1 mouse cellular context compared by ENCODE assay signal in the genomic region with DNA sequence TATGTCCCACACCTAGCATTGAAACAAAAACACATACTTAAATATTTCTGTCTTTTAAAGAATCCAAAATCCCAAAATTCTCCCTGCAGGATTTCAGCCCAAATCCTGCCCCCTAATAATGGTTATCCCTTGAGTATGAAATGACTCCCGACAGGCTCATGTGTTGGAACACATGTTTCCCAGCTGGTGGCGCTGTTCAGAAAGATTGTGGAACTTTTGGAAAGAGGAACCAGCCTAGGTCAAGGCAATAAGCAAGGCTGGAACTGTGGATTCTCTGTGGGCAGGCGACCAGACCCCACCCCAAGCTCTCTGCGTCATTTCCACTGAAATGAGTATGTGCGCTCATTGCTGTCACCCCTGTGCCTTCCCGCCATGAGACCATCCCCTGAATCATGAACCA.
TF ChIP-seq lines count a peak whose summit lies in the region.

No protein-coding gene starts in this region.

TF ChIP-seq in CH12.LX, 34 proteins besides CTCF, POLR2A, EP300 and RAD21 (continued from another document):
- TF ChIP-seq ZKSCAN1 (IDR thresholded peaks at IDR 0.05; ENCODE audit: borderline replicate concordance, low read depth, low read length): no peak
- no peak for TF ChIP-seq JUN (IDR thresholded peaks at IDR 0.05; ENCODE audit: insufficient read depth, low read depth, low read length)
- no peak for TF ChIP-seq KAT2A (IDR thresholded peaks at IDR 0.05; ENCODE audit: insufficient replicate concordance, low read length)
- no peak for TF ChIP-seq GABPA (IDR thresholded peaks at IDR 0.05; ENCODE audit: insufficient replicate concordance, low read depth, low read length)
- TF ChIP-seq CHD2 (IDR thresholded peaks at IDR 0.05; ENCODE audit: low read length): no peak
- no peak for TF ChIP-seq NRF1 (IDR thresholded peaks at IDR 0.05; ENCODE audit: low read depth, low read length)
- TF ChIP-seq CHD1 (IDR thresholded peaks at IDR 0.05; ENCODE audit: low read depth, low read length): no peak
- TF ChIP-seq ZNF384 (IDR thresholded peaks at IDR 0.05; ENCODE audit: low read depth, low read length): no peak
- TF ChIP-seq BHLHE40 (IDR thresholded peaks at IDR 0.05; ENCODE audit: low read depth, low read length): no peak
- no peak for TF ChIP-seq JUND (conservative IDR thresholded peaks at IDR 0.05; ENCODE audit: low read depth, low read length)
- no peak for TF ChIP-seq ELF1 (IDR thresholded peaks at IDR 0.05; ENCODE audit: low read depth, low read length)
- no peak for TF ChIP-seq MEF2A (IDR thresholded peaks at IDR 0.05; ENCODE audit: borderline replicate concordance, low read depth, low read length)
- TF ChIP-seq MAX (IDR thresholded peaks at IDR 0.05; ENCODE audit: low read length): no peak
- no peak for TF ChIP-seq MAZ (IDR thresholded peaks at IDR 0.05; ENCODE audit: low read depth, low read length)
- no peak for TF ChIP-seq SIN3A (IDR thresholded peaks at IDR 0.05; ENCODE audit: low read length)
- TF ChIP-seq IRF4 (IDR thresholded peaks at IDR 0.05; ENCODE audit: low read depth, low read length): no peak
- no peak for TF ChIP-seq USF2 (conservative IDR thresholded peaks at IDR 0.05; ENCODE audit: low read depth, low read length)
